Mouse (Mus musculus): ENCODE measurements around the gene Fndc7. TPM values are rescaled to one million over a fixed set of nuclear protein-coding genes. Genes with fewer than 3 reads are reported as not detected.
A peak's percentile ranks its signal among the peaks of the same experiment; 100 is the strongest.
"Not testable (repeated sequence)": the region's sequence is repeated elsewhere in the genome, so short reads cannot be mapped to it uniquely, and the experiment has no call there.

Fndc7 gene
- polyA plus RNA-seq, 1 experiment, result 0.26 TPM

- TF ChIP-seq POLR2AphosphoS2 (IDR thresholded peaks at IDR 0.05; ENCODE audit: insufficient read length, low read depth), result peak; percentile 89
- TF ChIP-seq USF1 (IDR thresholded peaks at IDR 0.05; ENCODE audit: low read depth), result no peak
- no peak for TF ChIP-seq TCF12 (IDR thresholded peaks at IDR 0.05; ENCODE audit: insufficient read depth, poor library complexity, severe bottlenecking)
- TF ChIP-seq MYOG (IDR thresholded peaks at IDR 0.05; ENCODE audit: control insufficient read depth in 1 of 3, insufficient read depth in 1 of 3, insufficient read length in 2 of 3, low read depth in 2 of 3), result no peak
- peak; percentile 87 for TF ChIP-seq POLR2A (IDR thresholded peaks at IDR 0.05; ENCODE audit: insufficient read length, low read depth)
- TF ChIP-seq MAX (IDR thresholded peaks at IDR 0.05; ENCODE audit: low read depth), result no peak
- no peak for TF ChIP-seq E2F4 (IDR thresholded peaks at IDR 0.05; ENCODE audit: insufficient read depth)
- peak in 1 of 3 experiments; percentile 42 for TF ChIP-seq MYOD1 (IDR thresholded peaks at IDR 0.05; ENCODE audit: control insufficient read depth in 1 of 3, insufficient read length in 2 of 3, low read depth in 2 of 3)
- no peak for TF ChIP-seq CEBPB (IDR thresholded peaks at IDR 0.05; ENCODE audit: insufficient read depth, poor library complexity, severe bottlenecking)
- peak; percentile 9 for TF ChIP-seq REST (IDR thresholded peaks at IDR 0.05; ENCODE audit: insufficient read depth, insufficient read length)
- TF ChIP-seq TCF3 (IDR thresholded peaks at IDR 0.05; ENCODE audit: insufficient read length, low read depth), result no peak
- TF ChIP-seq SRF (IDR thresholded peaks at IDR 0.05; ENCODE audit: control insufficient read depth, insufficient read length, low read depth), result peak; percentile 79
- Histone ChIP-seq H3K4me3 (peak within 1 kb of the TSS; percentile 83), H3K4me2 (ENCODE audit: low read depth) (peak within 1 kb of the TSS; percentile 81), H3K36me3 (ENCODE audit: control insufficient read depth, insufficient read depth) (no peaks in the 10 kb centered on the region), H3ac (ENCODE audit: control insufficient read depth, insufficient read length) (peak within 1 kb of the TSS; percentile 23), H3K27me3 (ENCODE audit: control insufficient read depth, insufficient read depth, insufficient read length) (no peaks in the 10 kb centered on the region), H3K79me2 (ENCODE audit: control insufficient read depth, insufficient read depth) (peaks cover 46% of the 10 kb centered on the region)
Observed at GRCm38 (mm10) chr3:108840000-108840715, 49.6 kb downstream of the Fndc7 start, which contains the start of gene Stxbp3. Gene Stxbp3 (minus strand): TSS chr3:108840526.

- H3K4me2 ChIP-seq (ENCODE audit: low read depth), result peak overlapping the region; percentile 81
Observed at GRCm38 (mm10) chr3:108839647-108839999, 50.2 kb downstream of the Fndc7 start.

GRCm38 (mm10) chr3:108838980-108839379, 50.8 kb downstream of the Fndc7 start:
- peak overlapping the region; percentile 83 for H3K4me3 ChIP-seq
- no peak overlapping the region for H3ac ChIP-seq (ENCODE audit: control insufficient read depth, insufficient read length)
- TF ChIP-seq REST (IDR thresholded peaks at IDR 0.05; ENCODE audit: insufficient read depth, insufficient read length) (no peak), TCF12 (IDR thresholded peaks at IDR 0.05; ENCODE audit: insufficient read depth, poor library complexity, severe bottlenecking) (no peak), POLR2A (IDR thresholded peaks at IDR 0.05; ENCODE audit: insufficient read length, low read depth) (no peak), TCF3 (IDR thresholded peaks at IDR 0.05; ENCODE audit: insufficient read length, low read depth) (no peak), MYOG (IDR thresholded peaks at IDR 0.05; ENCODE audit: control insufficient read depth in 1 of 3, insufficient read depth in 1 of 3, insufficient read length in 2 of 3, low read depth in 2 of 3) (no peak)
- H3K79me2 ChIP-seq (ENCODE audit: control insufficient read depth, insufficient read depth), result peaks cover 58% of the 10 kb centered on the region
- peak overlapping the region; percentile 81 for H3K4me2 ChIP-seq (ENCODE audit: low read depth)
- no peaks in the 10 kb centered on the region for H3K36me3 ChIP-seq (ENCODE audit: control insufficient read depth, insufficient read depth)
- H3K27me3 ChIP-seq (ENCODE audit: control insufficient read depth, insufficient read depth, insufficient read length), result no peaks in the 10 kb centered on the region

More at GRCm38 (mm10) chr3:108839647-108839999, 50.2 kb downstream of the Fndc7 start:
- H3K4me3 ChIP-seq, result peak overlapping the region; percentile 83
- H3K79me2 ChIP-seq (ENCODE audit: control insufficient read depth, insufficient read depth), result peaks cover 52% of the 10 kb centered on the region
- H3K27me3 ChIP-seq (ENCODE audit: control insufficient read depth, insufficient read depth, insufficient read length), result no peaks in the 10 kb centered on the region
- no peaks in the 10 kb centered on the region for H3K36me3 ChIP-seq (ENCODE audit: control insufficient read depth, insufficient read depth)
- peak overlapping the region; percentile 23 for H3ac ChIP-seq (ENCODE audit: control insufficient read depth, insufficient read length)
- TF ChIP-seq POLR2A (IDR thresholded peaks at IDR 0.05; ENCODE audit: insufficient read length, low read depth) (no peak), CEBPB (IDR thresholded peaks at IDR 0.05; ENCODE audit: insufficient read depth, poor library complexity, severe bottlenecking) (no peak), SRF (IDR thresholded peaks at IDR 0.05; ENCODE audit: control insufficient read depth, insufficient read length, low read depth) (peak; percentile 85)

- H3K79me2 ChIP-seq (ENCODE audit: control insufficient read depth, insufficient read depth), result peaks cover 70% of the 10 kb centered on the region
- no peak overlapping the region for H3K4me3 ChIP-seq
- no peak for TF ChIP-seq REST (IDR thresholded peaks at IDR 0.05; ENCODE audit: insufficient read depth, insufficient read length)
- no peak for TF ChIP-seq MYOD1 (IDR thresholded peaks at IDR 0.05; ENCODE audit: control insufficient read depth in 1 of 3, insufficient read length in 2 of 3, low read depth in 2 of 3)
- TF ChIP-seq E2F4 (IDR thresholded peaks at IDR 0.05; ENCODE audit: insufficient read depth), result no peak
- no peak for TF ChIP-seq POLR2AphosphoS2 (IDR thresholded peaks at IDR 0.05; ENCODE audit: insufficient read length, low read depth)
- TF ChIP-seq USF1 (IDR thresholded peaks at IDR 0.05; ENCODE audit: low read depth), result no peak
- no peak for TF ChIP-seq MYOG (IDR thresholded peaks at IDR 0.05; ENCODE audit: control insufficient read depth in 1 of 3, insufficient read depth in 1 of 3, insufficient read length in 2 of 3, low read depth in 2 of 3)
- no peak for TF ChIP-seq SRF (IDR thresholded peaks at IDR 0.05; ENCODE audit: control insufficient read depth, insufficient read length, low read depth)
- TF ChIP-seq TCF3 (IDR thresholded peaks at IDR 0.05; ENCODE audit: insufficient read length, low read depth), result no peak
- no peak for TF ChIP-seq TCF12 (IDR thresholded peaks at IDR 0.05; ENCODE audit: insufficient read depth, poor library complexity, severe bottlenecking)
- TF ChIP-seq MAX (IDR thresholded peaks at IDR 0.05; ENCODE audit: low read depth), result no peak
- no peak for TF ChIP-seq POLR2A (IDR thresholded peaks at IDR 0.05; ENCODE audit: insufficient read length, low read depth)
- no peak for TF ChIP-seq CEBPB (IDR thresholded peaks at IDR 0.05; ENCODE audit: insufficient read depth, poor library complexity, severe bottlenecking)
- no peaks in the 10 kb centered on the region for H3K27me3 ChIP-seq (ENCODE audit: control insufficient read depth, insufficient read depth, insufficient read length)
- no peak overlapping the region for H3ac ChIP-seq (ENCODE audit: control insufficient read depth, insufficient read length)
- peaks cover 7% of the 10 kb centered on the region for H3K36me3 ChIP-seq (ENCODE audit: control insufficient read depth, insufficient read depth)
- no peak overlapping the region for H3K4me2 ChIP-seq (ENCODE audit: low read depth)
Observed at GRCm38 (mm10) chr3:108836931-108837330, 52.9 kb downstream of the Fndc7 start.

- Histone ChIP-seq H3K36me3 (ENCODE audit: control insufficient read depth, insufficient read depth) (peaks cover 11% of the 10 kb centered on the region), H3K79me2 (ENCODE audit: control insufficient read depth, insufficient read depth) (peaks cover 89% of the 10 kb centered on the region)
- not testable (repeated sequence) for H3K4me3 ChIP-seq; H3ac ChIP-seq (ENCODE audit: control insufficient read depth, insufficient read length); H3K27me3 ChIP-seq (ENCODE audit: control insufficient read depth, insufficient read depth, insufficient read length); H3K4me2 ChIP-seq (ENCODE audit: low read depth)
Observed at GRCm38 (mm10) chr3:108833717-108834116, 56.1 kb downstream of the Fndc7 start.
